Mouse (Mus musculus) lung, adult 18-20 months (tissue): ENCODE measurements at regions not wholly inside any gene's neighbourhood (a gene's known extent, or its start where the extent isn't known, plus 50 kb on each side); places are given as distances from the start of the nearest gene placed in this dataset.

ENCODE experiments used
- DNase-seq, 2 experiments: peaks; one replicate each; pipeline ENCODE4 v3.0.0; 2022; ENCODE audit warnings: mixed read lengths in 2 of 2

GRCm38 (mm10) chr13:110541288-110542148 lies 146.7 kb downstream of the Plk2 start:
- DNase-seq, result no peak

GRCm38 (mm10) chr13:110542303-110543065 lies 147.6 kb downstream of the Plk2 start:
- DNase-seq, result no peak

- peak; percentile 21 to 46 for DNase-seq
Observed at GRCm38 (mm10) chr13:110545454-110545853, 150.6 kb downstream of the Plk2 start.

- no peak for DNase-seq
Observed at GRCm38 (mm10) chr13:110555529-110556319, 160.9 kb downstream of the Plk2 start.

- DNase-seq, result no peak
Observed at GRCm38 (mm10) chr13:110556355-110557095, 161.7 kb downstream of the Plk2 start.

- no peak for DNase-seq
Observed at GRCm38 (mm10) chr13:110557930-110558727, 163.3 kb downstream of the Plk2 start.

- peak; percentile 43 to 63 for DNase-seq
Observed at GRCm38 (mm10) chr13:110560566-110560965, 165.7 kb downstream of the Plk2 start.

- DNase-seq, result no peak
Observed at GRCm38 (mm10) chr13:110562499-110562898, 167.7 kb downstream of the Plk2 start.

- peak; percentile 58 to 76 for DNase-seq
Observed at GRCm38 (mm10) chr13:110562902-110563301, 168.1 kb downstream of the Plk2 start.

GRCm38 (mm10) chr13:110563967-110564366 lies 169.1 kb downstream of the Plk2 start:
- peak; percentile 64 to 75 for DNase-seq

GRCm38 (mm10) chr13:110568482-110569179 lies 173.8 kb downstream of the Plk2 start:
- peak; percentile 41 to 43 for DNase-seq

GRCm38 (mm10) chr13:110569180-110569512 lies 174.3 kb downstream of the Plk2 start:
- no peak for DNase-seq

- no peak for DNase-seq
Observed at GRCm38 (mm10) chr13:110570386-110570785, 175.5 kb downstream of the Plk2 start.

GRCm38 (mm10) chr13:110573360-110574065 lies 178.7 kb downstream of the Plk2 start:
- no peak for DNase-seq

- no peak for DNase-seq
Observed at GRCm38 (mm10) chr13:110574764-110575471, 180.1 kb downstream of the Plk2 start.

GRCm38 (mm10) chr13:110578159-110578558 lies 183.3 kb downstream of the Plk2 start:
- no peak for DNase-seq

- DNase-seq, result no peak
Observed at GRCm38 (mm10) chr13:110580166-110580565, 185.3 kb downstream of the Plk2 start.

GRCm38 (mm10) chr13:110580570-110580969 lies 185.7 kb downstream of the Plk2 start:
- no peak for DNase-seq

GRCm38 (mm10) chr13:110584765-110585164 lies 189.9 kb downstream of the Plk2 start:
- no peak for DNase-seq

GRCm38 (mm10) chr13:110594630-110595029 lies 199.8 kb downstream of the Plk2 start:
- no peak for DNase-seq
